Mouse (Mus musculus) CD4-positive, CD25-positive, alpha-beta regulatory T cell, adult 4 months (primary cell): ENCODE measurements around the gene Poc1a. TPM values are rescaled to one million over a fixed set of nuclear protein-coding genes. Genes with fewer than 3 reads are reported as not detected.

ENCODE experiments used
- ATAC-seq: one replicate; pipeline ENCODE4 v1.8.0; 2017
- polyA plus RNA-seq, 2 experiments: library from polyadenylated mRNA; unstranded; fragments of 100-300 nt; shearing (Covaris generic); gene quantifications; one replicate each; pipeline ENCODE4 v1.2.1; 2017

Gene Poc1a
- polyA plus RNA-seq = 1 to 10 TPM; 2.3 to 8.0 TPM

DNA sequence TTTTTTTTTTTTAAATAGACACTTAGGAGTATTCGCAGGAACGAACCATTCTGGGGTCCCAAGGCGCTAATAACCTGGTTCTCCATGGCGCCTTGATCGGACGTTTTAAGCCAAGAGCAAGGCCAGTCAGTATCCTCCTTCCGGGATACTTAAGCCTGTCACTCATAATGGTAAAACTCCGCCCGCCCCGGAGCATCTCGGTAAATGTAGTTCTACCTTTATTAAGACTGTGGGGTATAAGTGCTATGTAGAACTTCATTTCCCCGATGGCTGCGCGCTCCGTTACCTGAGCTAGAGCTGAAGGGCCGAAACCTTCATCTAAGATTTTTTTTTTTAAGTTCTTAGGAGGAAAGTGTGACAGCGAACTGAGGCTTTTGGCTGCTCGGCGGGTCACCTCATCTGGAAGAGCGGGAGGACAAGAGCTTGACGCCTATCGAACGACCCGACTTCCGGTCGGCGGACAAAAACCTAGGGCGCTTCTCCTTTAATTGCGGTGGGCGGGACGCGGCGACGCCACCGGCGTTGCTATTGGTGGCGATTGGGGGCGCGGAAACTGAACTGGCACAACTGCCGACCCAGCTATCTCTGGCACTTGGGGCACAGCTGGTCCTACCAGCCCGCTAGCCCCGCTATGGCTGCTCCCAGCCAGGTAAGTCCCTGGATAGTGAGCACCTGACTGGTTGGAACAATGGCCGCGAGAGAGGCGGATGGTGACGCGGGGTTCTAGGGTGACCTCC lies at the start of gene Poc1a:
Gene Poc1a, plus strand, starts transcription at position 254 of the 737 bp plus-strand sequence.
- peak; percentile 95 for ATAC-seq

DNA sequence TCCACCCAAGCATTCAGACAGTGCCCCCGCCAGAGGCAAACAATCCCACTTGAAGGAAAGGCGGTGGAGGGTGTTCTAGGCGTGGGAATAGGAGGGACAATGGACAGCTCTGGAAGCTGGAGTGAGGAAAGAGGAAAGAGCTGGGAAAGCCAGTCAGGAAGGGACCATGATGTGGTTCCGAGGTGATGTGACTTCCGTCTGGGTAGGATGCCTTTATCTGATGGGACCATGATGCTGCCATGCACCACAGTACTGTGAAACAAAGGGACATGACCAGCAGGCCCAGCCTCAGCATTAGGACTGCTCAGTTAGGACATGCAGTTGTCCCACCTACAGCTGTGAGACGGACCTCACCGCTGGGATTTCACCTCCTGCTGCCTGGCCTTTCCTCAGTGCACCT lies 49.6 kb upstream of the Poc1a start:
- ATAC-seq = no peak

DNA sequence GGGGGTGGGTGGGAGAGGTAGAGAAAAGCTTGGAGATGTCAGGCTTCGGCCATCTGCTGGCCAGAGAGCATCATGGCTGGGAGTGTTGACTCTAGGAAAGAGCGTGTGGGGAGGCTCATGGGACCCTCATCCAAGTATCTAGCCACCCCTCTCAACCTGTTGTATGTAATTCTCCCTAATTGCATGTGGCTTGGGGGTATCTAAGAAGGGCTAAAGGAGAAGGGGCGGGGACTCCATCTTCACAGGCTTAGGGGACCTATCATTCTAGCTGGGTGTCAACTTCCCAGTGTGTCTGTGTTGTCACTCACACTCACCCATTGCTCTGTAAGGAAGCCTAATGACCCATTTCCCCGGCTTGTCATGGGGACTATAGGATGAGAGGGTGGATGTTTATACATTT lies 49.0 kb upstream of the Poc1a start:
- ATAC-seq = no peak

DNA sequence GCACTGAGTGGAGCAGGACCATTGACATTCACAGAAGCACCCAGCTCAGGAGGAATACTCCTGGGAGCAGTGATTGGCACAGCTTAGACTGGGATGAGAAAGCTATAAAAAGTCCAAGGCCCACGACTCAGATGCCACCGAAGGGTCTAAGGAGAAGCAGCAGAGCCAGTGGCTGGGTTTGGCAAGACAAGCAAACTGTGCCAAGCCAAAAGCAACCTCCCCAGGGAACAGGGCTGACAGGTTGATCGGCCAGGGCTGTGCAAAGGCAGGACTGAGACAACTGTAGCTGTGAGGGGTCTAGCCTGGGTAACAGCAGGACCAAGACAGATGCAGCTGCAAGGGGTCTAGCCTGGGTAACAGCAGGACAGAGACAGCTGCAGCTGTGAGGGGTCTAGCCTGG lies 47.9 kb upstream of the Poc1a start:
- no peak for ATAC-seq

DNA sequence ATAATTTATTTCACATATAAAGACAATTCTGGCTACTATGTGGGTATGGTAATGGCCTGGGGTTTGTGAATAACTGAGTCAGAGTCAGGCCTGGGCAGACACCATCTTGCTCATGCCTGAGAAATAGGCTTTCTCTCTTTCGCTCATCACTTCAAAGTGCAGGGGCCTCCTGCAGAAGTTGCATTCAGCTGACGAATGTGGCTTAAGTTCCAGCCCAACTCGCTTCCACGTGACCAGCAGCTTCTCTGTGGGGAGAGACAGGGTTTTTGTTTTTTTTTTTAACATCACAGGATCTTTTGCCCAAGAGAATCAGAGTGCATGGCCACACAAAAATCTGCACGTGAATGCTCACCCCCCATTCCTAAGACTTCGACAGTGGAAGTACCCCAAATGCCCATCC lies 46.9 kb upstream of the Poc1a start:
- ATAC-seq = no peak

DNA sequence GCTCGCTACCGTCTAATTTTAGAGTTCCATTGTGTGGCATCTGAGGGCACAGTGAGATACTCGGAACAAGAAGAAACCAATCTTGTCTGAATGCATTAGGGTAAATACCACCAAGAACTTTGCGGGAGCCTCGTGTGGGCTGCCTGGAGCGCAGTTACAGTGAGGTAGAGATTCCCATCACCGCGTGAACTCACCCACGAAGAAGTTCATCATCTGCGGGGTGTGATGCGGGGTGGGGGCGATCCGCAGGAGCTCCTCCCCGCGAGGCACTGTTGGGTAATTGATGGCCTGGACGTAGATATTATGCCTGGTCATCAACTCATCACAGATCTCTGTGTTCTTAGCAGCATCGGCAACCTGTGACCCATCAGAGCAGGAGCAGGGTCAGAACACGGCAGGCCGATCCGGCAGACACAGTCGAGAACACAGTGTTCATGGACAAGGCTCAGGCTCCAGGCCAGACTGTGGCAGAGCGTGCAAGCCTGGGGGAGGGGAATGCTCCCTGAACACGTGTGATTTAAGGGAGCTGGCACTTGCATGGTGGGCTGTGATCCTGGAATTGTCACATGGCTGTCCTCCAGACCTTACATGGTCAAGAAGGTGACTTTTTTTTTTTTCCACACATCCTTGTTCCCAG lies 45.5 kb upstream of the Poc1a start:
- ATAC-seq = no peak

DNA sequence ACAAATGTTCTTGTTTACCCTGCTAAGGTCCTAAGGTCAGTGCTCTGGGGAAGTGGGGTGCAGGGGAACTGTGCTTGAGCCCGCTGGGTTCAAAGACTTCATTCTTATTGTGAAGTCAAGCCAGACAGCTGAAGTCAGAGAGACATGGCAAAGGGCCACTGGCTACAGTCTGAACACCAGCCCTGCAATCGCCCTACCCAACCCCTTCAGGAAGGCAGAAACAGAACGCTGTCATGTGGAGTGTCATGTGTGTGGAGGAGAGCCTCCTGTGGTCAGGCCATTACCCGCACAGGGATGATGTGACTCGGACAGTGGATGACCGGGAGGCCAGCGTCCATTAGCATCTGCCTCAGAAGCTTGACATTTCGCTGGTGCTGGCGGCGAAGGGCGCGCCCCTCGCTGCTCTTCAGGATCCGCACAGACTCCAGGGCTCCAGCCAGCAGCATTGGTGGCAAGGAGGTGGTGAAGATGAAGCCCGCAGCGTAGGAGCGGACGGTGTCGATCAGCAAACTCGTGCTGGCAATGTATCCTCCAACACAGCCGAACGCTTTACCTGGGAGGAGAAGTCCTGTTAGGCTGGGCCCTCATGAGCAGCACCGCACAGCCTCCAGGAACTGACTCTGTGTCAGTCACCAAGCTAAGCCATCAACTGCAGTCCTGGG lies 44.6 kb upstream of the Poc1a start:
- no peak for ATAC-seq

GRCm38 (mm10) chr9:106236818-106237211 lies 44.0 kb upstream of the Poc1a start:
- ATAC-seq = no peak

- no peak for ATAC-seq
Observed at GRCm38 (mm10) chr9:106237401-106237800, 43.5 kb upstream of the Poc1a start.

- ATAC-seq = no peak
Observed at GRCm38 (mm10) chr9:106237878-106238277, 43.0 kb upstream of the Poc1a start.

DNA sequence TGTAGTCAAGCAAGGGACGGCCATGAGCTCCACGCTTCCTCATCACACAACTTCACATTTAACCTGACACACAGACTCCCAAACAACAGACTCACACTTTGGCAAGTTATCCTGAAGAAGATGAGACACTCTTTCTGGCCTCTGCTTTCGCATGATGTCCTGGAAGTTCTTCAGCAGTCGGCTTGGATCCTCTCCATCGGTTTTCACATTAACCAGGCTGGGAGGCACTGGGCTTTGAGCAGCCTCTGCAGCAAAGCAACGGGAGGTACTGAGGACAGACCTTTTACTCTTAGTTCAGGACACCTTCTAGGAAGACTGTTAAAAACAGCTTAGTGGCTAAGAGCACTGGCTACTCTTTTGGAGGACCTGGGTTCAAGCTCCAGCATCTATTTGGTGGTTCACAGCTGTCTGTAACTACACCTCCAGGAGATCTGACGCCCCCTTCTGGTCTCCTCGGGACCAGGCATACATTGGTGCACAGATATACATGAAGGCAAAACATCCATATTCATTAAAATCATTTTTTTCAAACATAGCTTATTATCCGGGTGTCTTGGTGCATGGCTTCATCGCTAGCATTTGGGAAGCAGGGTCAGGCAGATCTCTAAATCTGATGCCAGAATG lies 39.2 kb upstream of the Poc1a start:
- no peak for ATAC-seq

- ATAC-seq = no peak
Observed at GRCm38 (mm10) chr9:106242813-106243488, 37.9 kb upstream of the Poc1a start.

DNA sequence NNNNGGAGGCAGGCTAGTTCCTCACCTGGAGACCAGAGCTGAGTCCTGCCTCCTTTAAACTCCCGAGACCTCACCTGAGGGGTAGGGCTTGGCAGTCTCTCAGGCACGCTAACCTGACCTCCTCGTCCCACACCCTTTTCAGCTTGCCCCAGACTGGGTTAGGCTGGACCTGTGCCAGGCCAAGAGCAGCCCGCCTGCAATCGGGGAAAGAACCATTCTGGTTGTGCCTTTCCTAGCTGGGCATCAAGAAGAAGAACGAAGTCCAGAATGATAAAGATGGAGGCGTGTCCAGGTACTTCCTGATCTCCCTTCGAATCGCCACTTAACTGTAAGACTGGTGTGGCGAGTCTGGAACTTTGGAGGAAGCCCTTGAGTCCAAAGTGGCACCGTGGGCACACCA lies 31.3 kb upstream of the Poc1a start:
- no peak for ATAC-seq

DNA sequence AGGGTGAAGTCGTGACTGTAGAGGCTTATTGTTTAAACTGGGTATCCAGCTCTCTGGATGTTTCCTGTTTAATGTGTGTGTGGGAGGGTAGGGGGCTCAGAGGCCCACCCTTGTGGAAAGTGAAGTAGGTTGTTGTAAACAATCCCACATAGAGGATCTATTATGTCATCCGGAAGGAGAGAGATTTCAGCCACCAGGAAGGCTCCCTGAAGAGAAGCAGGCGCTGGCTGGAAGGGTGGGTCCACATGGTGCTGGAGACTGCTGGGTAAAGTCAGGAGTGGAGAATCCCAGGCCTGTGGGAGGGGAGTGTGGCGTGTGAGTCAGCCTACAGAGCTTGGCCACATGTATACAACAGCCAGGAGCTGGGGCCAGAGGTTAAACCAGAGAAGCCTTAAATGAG lies 30.6 kb upstream of the Poc1a start:
- no peak for ATAC-seq

GRCm38 (mm10) chr9:106251066-106251465 lies 29.8 kb upstream of the Poc1a start:
- no peak for ATAC-seq

- no peak for ATAC-seq
Observed at GRCm38 (mm10) chr9:106254001-106254400, 26.9 kb upstream of the Poc1a start.

DNA sequence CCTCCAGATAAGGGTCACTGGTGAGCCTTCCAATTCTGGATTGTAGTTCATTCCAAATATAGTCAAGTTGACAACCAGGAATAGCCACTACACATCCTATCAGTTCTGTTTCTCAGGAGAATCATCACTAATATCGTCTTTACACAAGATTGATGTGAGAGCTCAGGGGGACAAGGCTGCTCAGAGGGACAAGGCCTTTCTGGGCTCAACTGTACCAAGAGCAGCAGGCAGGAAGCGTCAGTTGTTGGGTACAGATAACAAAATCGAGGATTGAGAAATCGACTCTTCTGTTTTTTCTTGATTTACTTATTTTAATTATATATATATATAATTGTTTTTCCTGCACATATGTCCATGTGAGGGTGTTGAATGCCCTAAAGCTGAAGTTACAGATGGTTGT lies 22.4 kb upstream of the Poc1a start:
- no peak for ATAC-seq

GRCm38 (mm10) chr9:106258990-106259389 lies 21.9 kb upstream of the Poc1a start:
- ATAC-seq = no peak

DNA sequence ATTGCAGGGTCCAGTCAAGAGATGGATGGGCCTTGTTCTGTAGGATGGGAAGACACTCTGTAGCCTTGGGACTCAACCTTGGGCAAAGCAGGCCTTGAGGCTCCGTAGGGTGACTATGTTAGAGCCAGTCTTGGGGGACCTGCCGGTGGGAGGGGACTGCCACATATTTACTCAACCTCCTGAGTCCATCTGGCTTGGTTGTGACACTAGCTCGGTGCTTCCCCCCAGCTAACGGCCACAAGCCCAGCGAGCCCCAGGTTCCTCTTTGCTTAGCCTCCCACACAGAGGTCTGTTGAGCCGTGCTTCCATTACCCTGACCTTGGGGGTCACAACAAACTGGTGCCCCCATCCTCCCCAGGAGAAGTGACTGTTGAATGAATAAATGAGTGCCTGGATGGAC lies 19.8 kb upstream of the Poc1a start:
- ATAC-seq = no peak

- ATAC-seq = no peak
Observed at GRCm38 (mm10) chr9:106261491-106261890, 19.4 kb upstream of the Poc1a start.

DNA sequence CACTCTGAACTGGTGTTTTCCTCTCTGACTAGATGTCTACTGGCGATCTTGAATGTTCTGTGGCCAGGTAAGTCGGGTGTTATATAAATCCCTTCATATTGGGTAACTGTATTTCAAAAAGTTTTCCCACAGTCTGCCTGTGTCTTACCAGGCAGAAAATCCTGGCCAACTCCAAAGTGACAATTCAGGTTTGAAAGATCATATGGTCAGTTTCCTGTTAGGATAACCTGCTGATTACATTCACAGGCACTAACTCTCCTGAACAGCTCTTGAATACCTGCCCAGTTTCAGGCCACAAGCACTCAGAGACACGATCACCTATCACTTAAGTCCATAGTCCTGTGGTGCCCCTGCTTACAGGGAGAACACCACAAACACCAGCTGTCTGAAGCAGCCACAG lies 18.8 kb upstream of the Poc1a start:
- ATAC-seq = no peak

GRCm38 (mm10) chr9:106263381-106263924 lies 17.4 kb upstream of the Poc1a start:
- no peak for ATAC-seq
